Mouse (Mus musculus): Measurements from ENCODE around the gene Irs1.

GRCm38 (mm10) chr1:82285461-82286189 lies 5.6 kb downstream of the Irs1 start:
- TF ChIP-seq EP300 (IDR thresholded peaks at IDR 0.05; ENCODE audit: low read depth) (no peak), CTCF (IDR thresholded peaks at IDR 0.05; ENCODE audit: low read depth) (no peak)

Data from liver, postnatal 0 days (tissue).